Mouse (Mus musculus) bone marrow macrophage, adult 2 months (primary cell): Measurements from ENCODE around the gene Lyplal1.

ENCODE experiments used
- CTCF ChIP-seq: IDR thresholded peaks from 2 replicates; pipeline ENCODE4 v1.5.1; 2012; ENCODE audit warnings: low read depth, mild to moderate bottlenecking, low read length, moderate library complexity
- POLR2A ChIP-seq: IDR thresholded peaks from 2 replicates; pipeline ENCODE4 v1.6.1; 2012; ENCODE audit warnings: mild to moderate bottlenecking, low read depth, low read length, borderline replicate concordance

GRCm38 (mm10) chr1:186163206-186163605 is 46.1 kb upstream of the Lyplal1 start:
- TF ChIP-seq POLR2A (no peak), CTCF (no peak)
